Mouse (Mus musculus): Measurements from ENCODE around the gene 2610042L04Rik.
"Not testable (repeated sequence)": the region's sequence is repeated elsewhere in the genome, so short reads cannot be mapped to it uniquely, and the experiment has no call there.

GRCm38 (mm10) chr14:4385606-4386005 lies 51.0 kb downstream of the 2610042L04Rik start:
- TF ChIP-seq POLR2A (IDR thresholded peaks at IDR 0.05; ENCODE audit: extremely low read depth, insufficient read depth, low read length); CTCF (IDR thresholded peaks at IDR 0.05; ENCODE audit: low read depth, low read length): not testable (repeated sequence)

Data from liver, adult 2 months (tissue).